Mouse (Mus musculus): ENCODE measurements around the gene Gm21773.
"Not testable (repeated sequence)": the region's sequence is repeated elsewhere in the genome, so short reads cannot be mapped to it uniquely, and the experiment has no call there.

The Gm21773 gene

DNA sequence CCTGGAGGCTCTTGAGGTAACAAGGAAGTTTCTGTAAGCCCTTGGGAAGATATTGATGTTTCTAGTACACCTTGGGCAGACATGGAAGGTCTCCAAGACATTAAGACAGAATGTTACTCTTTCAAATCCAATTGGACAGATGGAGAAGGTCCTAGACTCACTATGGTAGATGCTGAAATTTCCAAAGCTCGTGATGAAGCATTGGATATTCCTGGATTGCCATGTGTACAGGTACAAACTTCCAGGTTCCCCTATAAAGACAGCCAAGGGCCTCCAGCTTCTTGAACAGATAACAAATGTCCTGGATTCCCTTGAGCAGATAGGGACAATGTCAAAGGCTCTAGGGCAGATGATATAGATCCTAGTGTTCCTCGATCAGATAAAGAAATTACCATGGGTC, at the start of gene Gm21773:
Gm21773 (minus strand) TSS at position 101 of the 400 bp plus-strand sequence.
- in situ Hi-C loops (cut with MboI, MseI), result not testable (repeated sequence)

Measured in T-helper 1 cell (primary cell).